Mouse (Mus musculus) forebrain, postnatal 0 days (tissue): ENCODE data around the gene Zfp11. TPM values are rescaled to one million over a fixed set of nuclear protein-coding genes. Genes with fewer than 3 reads are reported as not detected.

Experiments
- ATAC-seq: fragments of 200-750 bp; cut with Nextera tagmentation; 2 replicates; pipeline ENCODE4 v1.8.0; 2017; ENCODE audit warnings: mild to moderate bottlenecking, moderate library complexity
- DNase-seq: peaks from one replicate; pipeline ENCODE4 v3.0.0-alpha.2; 2015
- H3K27ac ChIP-seq: fragments of 300-500 bp; sonication (generic); 2 replicates; pipeline ENCODE4 v1.5.1; 2014; ENCODE audit warnings: low read depth, mild to moderate bottlenecking, antibody characterized with exemption, low read length, moderate library complexity, mixed read lengths
- H3K27me3 ChIP-seq: fragments of 300-500 bp; sonication (generic); 2 replicates; pipeline ENCODE4 v1.6.1; 2014; ENCODE audit warnings: mild to moderate bottlenecking, low read length, mixed read lengths; ENCODE audit not compliant: insufficient read depth
- H3K36me3 ChIP-seq: fragments of 300-500 bp; sonication (generic); 2 replicates; pipeline ENCODE4 v1.6.1; 2014; ENCODE audit warnings: mild to moderate bottlenecking, moderate library complexity; ENCODE audit not compliant: insufficient read depth
- H3K4me1 ChIP-seq: fragments of 300-500 bp; sonication (generic); 2 replicates; pipeline ENCODE4 v1.6.1; 2014; ENCODE audit warnings: antibody characterized with exemption; ENCODE audit not compliant: insufficient read depth
- H3K4me2 ChIP-seq: fragments of 300-500 bp; sonication (generic); 2 replicates; pipeline ENCODE4 v1.6.1; 2014; ENCODE audit warnings: low read depth, mild to moderate bottlenecking, moderate library complexity
- H3K4me3 ChIP-seq: fragments of 300-500 bp; sonication (generic); 2 replicates; pipeline ENCODE4 v1.5.1; 2014; ENCODE audit warnings: low read depth, low read length, mixed read lengths
- H3K9ac ChIP-seq: fragments of 300-500 bp; sonication (generic); 2 replicates; pipeline ENCODE4 v1.6.1; 2014; ENCODE audit warnings: mild to moderate bottlenecking
- H3K9me3 ChIP-seq: fragments of 300-500 bp; sonication (generic); 2 replicates; pipeline ENCODE4 v1.6.1; 2016; ENCODE audit warnings: low read length
- CTCF ChIP-seq: sonication (generic); IDR thresholded peaks from 2 replicates; pipeline ENCODE4 v1.5.1; 2016; ENCODE audit warnings: antibody characterized with exemption, control low read depth, low read depth
- WGBS: fragments of 180-500 bp; shearing (Covaris S2); extraction: QIAGEN DNeasy Blood & Tissue Kit; methylation state at CpG from one replicate; pipeline ENCODE4 v1.1.7; 2014; 5-methylcytosine and 5-hydroxymethylcytosine counted together
- polyA plus RNA-seq: library from polyadenylated mRNA; unstranded; fragments of >200 nt; fragmentation: Nextera tagmentation; extraction: Ambion mirVana; gene quantifications from 2 replicates; pipeline ENCODE4 v1.2.1, GENCODE M21; 2015
- total RNA-seq: library from RNA; depleted of rRNA; stranded (reverse); fragments of >200 nt; gene quantifications from 2 replicates; pipeline ENCODE4 v1.2.3, GENCODE M21; 2014; rRNA removed

Gene Zfp11
- total and polyA plus RNA-seq, 2 experiments from 2014 or later = 4.8 to 5.8 TPM

DNA sequence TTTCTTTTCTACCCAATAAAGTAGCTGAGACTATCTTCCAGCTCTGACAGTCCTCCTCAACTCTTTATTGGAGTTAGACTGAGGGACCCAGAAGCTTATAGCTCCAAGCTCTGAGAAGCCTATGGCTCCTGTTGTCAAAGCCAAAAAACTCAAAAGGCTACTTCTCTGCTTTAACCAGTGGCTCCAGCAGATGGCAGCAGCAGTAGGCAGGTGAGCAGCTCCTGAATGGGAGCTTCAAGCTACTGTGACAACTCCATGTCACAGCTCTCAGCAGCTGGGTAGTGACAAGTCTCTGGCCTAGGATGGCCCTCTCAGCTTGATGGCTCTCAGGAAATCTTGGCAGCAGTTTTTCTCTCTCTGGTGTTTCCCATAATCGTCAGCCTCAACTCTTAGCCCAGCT lies 58.8 kb downstream of the Zfp11 start:
- DNase-seq = peak; percentile 85
- H3K27ac ChIP-seq = no peak overlapping the region
- no peak overlapping the region for H3K4me2 ChIP-seq
- H3K36me3 ChIP-seq = peaks cover 20% of the 10 kb centered on the region
- 5% methylated on average over 1 of the region's 1 CpGs for whole genome bisulfite sequencing
- no peaks in the 10 kb centered on the region for H3K4me1 ChIP-seq
- H3K9me3 ChIP-seq = no peaks in the 10 kb centered on the region
- H3K4me3 ChIP-seq = no peak overlapping the region
- H3K9ac ChIP-seq = no peak overlapping the region
- peak; percentile 73 for ATAC-seq
- TF ChIP-seq CTCF = peak; percentile 85
- H3K27me3 ChIP-seq = no peaks in the 10 kb centered on the region

DNA sequence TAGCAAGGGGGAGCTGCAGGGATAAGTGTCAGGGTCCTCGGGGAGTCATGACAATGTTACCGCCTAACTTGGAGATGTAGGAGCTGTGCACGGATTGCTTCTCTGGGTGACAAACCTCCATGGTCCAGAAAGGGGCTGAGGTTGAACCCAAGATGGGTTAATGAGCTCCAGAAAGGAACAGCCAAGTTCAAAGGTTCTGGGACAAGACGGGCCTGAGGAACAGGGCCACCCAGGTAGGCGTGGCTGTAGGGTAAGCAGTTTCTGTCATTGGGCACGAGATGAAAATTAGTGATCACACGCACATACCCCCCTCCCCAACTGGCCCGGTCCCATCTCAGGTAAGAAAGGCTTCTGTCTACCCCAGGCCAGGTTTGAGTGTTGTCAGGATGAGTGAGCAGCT lies 62.4 kb downstream of the Zfp11 start:
- WGBS = 86% methylated on average over 8 of the region's 8 CpGs
- Histone ChIP-seq H3K4me1 (no peaks in the 10 kb centered on the region), H3K9ac (no peak overlapping the region), H3K27me3 (no peaks in the 10 kb centered on the region), H3K9me3 (no peaks in the 10 kb centered on the region), H3K27ac (no peak overlapping the region), H3K4me2 (no peak overlapping the region), H3K4me3 (no peak overlapping the region), H3K36me3 (peaks cover 49% of the 10 kb centered on the region)
- TF ChIP-seq CTCF = no peak
- no peak for ATAC-seq
- DNase-seq = no peak

Other genes starting within 250 kb of the Zfp11 start
- gene Sfswap, start 168.9 kb downstream of the Zfp11 start, total RNA-seq = 125 and 126 TPM in 2 replicates
- 42.1 and 46.7 TPM in 2 replicates for gene Sfswap, start 168.9 kb downstream of the Zfp11 start, polyA plus RNA-seq
- 27.4 and 30.9 TPM in 2 replicates for gene Mmp17, start 85.9 kb downstream of the Zfp11 start, total RNA-seq
- gene Mmp17, start 85.9 kb downstream of the Zfp11 start, polyA plus RNA-seq = 11.9 and 13.9 TPM in 2 replicates
- not detected in 2 replicates for gene Sept14, start 38.4 kb upstream of the Zfp11 start, total RNA-seq
- gene Sept14, start 38.4 kb upstream of the Zfp11 start, polyA plus RNA-seq = not detected in 2 replicates
- gene Mrps17, start 45.4 kb upstream of the Zfp11 start, total RNA-seq = 131 and 146 TPM in 2 replicates
- gene Mrps17, start 45.4 kb upstream of the Zfp11 start, polyA plus RNA-seq = 169 and 184 TPM in 2 replicates
- 71.7 and 83.2 TPM in 2 replicates for gene Nipsnap2, start 55.0 kb upstream of the Zfp11 start, total RNA-seq
- gene Nipsnap2, start 55.0 kb upstream of the Zfp11 start, polyA plus RNA-seq = 90.8 and 97.9 TPM in 2 replicates
- 33.3 and 37.9 TPM in 2 replicates for gene Psph, start 117.3 kb upstream of the Zfp11 start, total RNA-seq
- 44.6 and 46.3 TPM in 2 replicates for gene Psph, start 117.3 kb upstream of the Zfp11 start, polyA plus RNA-seq
- 16.6 and 29.9 TPM in 2 replicates for gene Sumf2, start 176.9 kb upstream of the Zfp11 start, total RNA-seq
- 21.2 and 22.3 TPM in 2 replicates for gene Sumf2, start 176.9 kb upstream of the Zfp11 start, polyA plus RNA-seq
- gene Chchd2, start 217.4 kb upstream of the Zfp11 start, total RNA-seq = 905 and 1,053 TPM in 2 replicates
- gene Chchd2, start 217.4 kb upstream of the Zfp11 start, polyA plus RNA-seq = 889 and 1,240 TPM in 2 replicates
- 21.2 and 23.6 TPM in 2 replicates for gene Zbed5, start 225.6 kb upstream of the Zfp11 start, total RNA-seq
- gene Zbed5, start 225.6 kb upstream of the Zfp11 start, polyA plus RNA-seq = 8.3 and 9.8 TPM in 2 replicates
- gene Phkg1, start 228.4 kb upstream of the Zfp11 start, total RNA-seq = 1.2 and 1.4 TPM in 2 replicates
- 0.50 and 1.3 TPM in 2 replicates for gene Phkg1, start 228.4 kb upstream of the Zfp11 start, polyA plus RNA-seq
- 1.4 and 3.0 TPM in 2 replicates for gene Nupr1l, start 238.4 kb upstream of the Zfp11 start, total RNA-seq
- 5.5 and 5.6 TPM in 2 replicates for gene Nupr1l, start 238.4 kb upstream of the Zfp11 start, polyA plus RNA-seq